Mouse (Mus musculus) midbrain, embryonic 10.5 days (tissue): ENCODE results near the gene Dda1. TPM values are rescaled to one million over a fixed set of nuclear protein-coding genes. Genes with fewer than 3 reads are reported as not detected.

ENCODE experiments used
- DNase-seq: peaks from one replicate; pipeline ENCODE4 v3.0.0-alpha.2; 2017; ENCODE audit warnings: low spot score
- H3K27ac ChIP-seq: fragments of 300-500 bp; sonication (generic); replicated peaks from 2 replicates; pipeline ENCODE4 v1.5.1; 2016; ENCODE audit warnings: mild to moderate bottlenecking
- H3K27me3 ChIP-seq: fragments of 300-500 bp; sonication (generic); 2 replicates; pipeline ENCODE4 v1.6.1; 2016; ENCODE audit warnings: low read depth, mild to moderate bottlenecking; ENCODE audit not compliant: poor library complexity, severe bottlenecking
- H3K36me3 ChIP-seq: fragments of 300-500 bp; sonication (generic); 2 replicates; pipeline ENCODE4 v1.6.1; 2016; ENCODE audit warnings: mild to moderate bottlenecking, moderate library complexity
- H3K4me1 ChIP-seq: fragments of 300-500 bp; sonication (generic); 2 replicates; pipeline ENCODE4 v1.6.1; 2016
- H3K4me3 ChIP-seq: fragments of 300-500 bp; sonication (generic); 2 replicates; pipeline ENCODE4 v1.5.1; 2016; ENCODE audit warnings: mild to moderate bottlenecking, moderate library complexity
- H3K9me3 ChIP-seq: fragments of 300-500 bp; sonication (generic); replicated peaks from 2 replicates; pipeline ENCODE4 v1.6.1; 2016; ENCODE audit warnings: mild to moderate bottlenecking
- WGBS: fragments of 180-500 bp; shearing (Covaris S2); methylation state at CpG from one replicate; pipeline ENCODE4 v1.1.7; 2016; 5-methylcytosine and 5-hydroxymethylcytosine counted together
- polyA plus RNA-seq: library from polyadenylated mRNA; unstranded; fragments of >200 nt; fragmentation: Nextera tagmentation; extraction: Ambion mirVana; gene quantifications from 2 replicates; pipeline ENCODE4 v1.2.1, GENCODE M21; 2016

Dda1 gene
- polyA plus RNA-seq, 1 experiment from 2014 or later = 131 TPM

- H3K4me1 ChIP-seq = peaks cover 36% of the 10 kb centered on the region
- 86% methylated on average over 5 of the region's 5 CpGs for WGBS
- no peak overlapping the region for H3K27ac ChIP-seq
- DNase-seq = no peak
- no peaks in the 10 kb centered on the region for H3K9me3 ChIP-seq
- H3K4me3 ChIP-seq = peak overlapping the region; percentile 97
- H3K27me3 ChIP-seq = peaks cover 7% of the 10 kb centered on the region; the same call in 1 of the 2 replicates
- peaks cover 61% of the 10 kb centered on the region for H3K36me3 ChIP-seq
These were observed 1.9 kb downstream of the Dda1 start for GRCm38 (mm10) chr8:71470913-71471255.

- Histone ChIP-seq H3K27ac (no peak overlapping the region; the same call in 1 of the 2 replicates), H3K27me3 (peaks cover 7% of the 10 kb centered on the region; the same call in 1 of the 2 replicates), H3K4me3 (no peak overlapping the region), H3K4me1 (peaks cover 44% of the 10 kb centered on the region), H3K9me3 (no peaks in the 10 kb centered on the region), H3K36me3 (peaks cover 53% of the 10 kb centered on the region)
- WGBS = 96% methylated on average over 17 of the region's 17 CpGs
- DNase-seq = no peak
These were observed 2.9 kb downstream of the Dda1 start for GRCm38 (mm10) chr8:71471861-71472260.

- H3K4me3 ChIP-seq = no peak overlapping the region
- H3K9me3 ChIP-seq = no peaks in the 10 kb centered on the region
- H3K4me1 ChIP-seq = peaks cover 53% of the 10 kb centered on the region
- peaks cover 13% of the 10 kb centered on the region for H3K27me3 ChIP-seq
- no peak overlapping the region for H3K27ac ChIP-seq
- DNase-seq = no peak
- peaks cover 53% of the 10 kb centered on the region for H3K36me3 ChIP-seq
- WGBS = 89% methylated on average over 8 of the region's 8 CpGs
These were observed 3.8 kb downstream of the Dda1 start for GRCm38 (mm10) chr8:71472601-71473386.

GRCm38 (mm10) chr8:71474344-71474743, 5.3 kb downstream of the Dda1 start:
- WGBS = 93% methylated on average over 18 of the region's 18 CpGs
- no peak for DNase-seq
- no peak overlapping the region for H3K4me3 ChIP-seq
- H3K9me3 ChIP-seq = no peaks in the 10 kb centered on the region
- peaks cover 49% of the 10 kb centered on the region for H3K4me1 ChIP-seq
- H3K36me3 ChIP-seq = peaks cover 66% of the 10 kb centered on the region
- no peak overlapping the region for H3K27ac ChIP-seq
- H3K27me3 ChIP-seq = peaks cover 27% of the 10 kb centered on the region

DNA sequence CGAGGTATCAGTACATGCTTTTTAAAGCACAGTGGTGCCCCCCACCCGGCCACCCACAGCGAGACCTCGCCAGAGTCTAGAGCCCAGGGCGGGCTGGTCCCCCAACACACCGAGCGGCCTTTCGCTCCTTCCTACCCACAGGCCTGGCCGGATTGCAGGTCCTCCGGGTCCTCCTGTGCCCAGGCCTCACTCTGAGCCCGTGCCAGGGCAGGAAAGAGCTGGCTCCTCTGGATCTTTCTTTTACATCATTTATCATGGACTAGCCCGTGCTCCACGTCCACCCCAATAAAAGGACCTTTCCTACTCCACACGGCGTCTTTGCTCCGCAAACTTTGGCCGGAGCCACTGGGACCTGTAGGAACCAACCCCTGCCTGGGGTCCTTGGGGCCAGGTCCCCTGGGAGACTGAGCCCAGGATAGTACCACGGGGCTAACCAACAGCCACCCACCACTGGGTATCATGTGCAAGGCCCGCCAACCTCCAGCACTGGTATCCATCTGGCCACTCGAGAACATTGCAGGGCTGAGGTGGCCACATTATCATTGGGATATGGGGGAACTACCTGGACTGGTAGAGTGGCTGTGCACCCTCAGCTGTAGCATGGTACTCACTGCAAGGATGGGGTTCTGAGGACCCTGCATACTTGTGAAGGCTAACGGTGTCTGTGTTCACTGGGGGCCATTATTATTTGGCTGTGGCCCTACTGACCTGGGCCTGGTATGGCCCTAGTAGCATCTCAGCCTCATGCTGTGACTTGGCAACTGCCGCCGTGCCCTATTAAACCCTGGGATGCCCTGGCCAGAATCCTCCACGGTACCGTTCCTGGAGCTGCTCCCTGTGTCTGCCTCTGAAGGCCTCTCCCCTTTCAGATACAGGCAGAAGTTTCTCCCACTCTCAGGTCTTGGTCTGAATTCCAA, 6.0 kb downstream of the Dda1 start:
- 92% methylated on average over 25 of the region's 25 CpGs for WGBS
- Histone ChIP-seq H3K27me3 (peaks cover 28% of the 10 kb centered on the region), H3K27ac (no peak overlapping the region), H3K9me3 (no peaks in the 10 kb centered on the region), H3K4me3 (peak overlapping the region; percentile 69), H3K4me1 (peaks cover 43% of the 10 kb centered on the region), H3K36me3 (peaks cover 73% of the 10 kb centered on the region)
- no peak for DNase-seq

- H3K27ac ChIP-seq = peak overlapping the region; percentile 88
- peak overlapping the region; percentile 69 for H3K4me3 ChIP-seq
- WGBS = 34% methylated on average over 4 of the region's 4 CpGs
- peaks cover 77% of the 10 kb centered on the region for H3K36me3 ChIP-seq
- peaks cover 34% of the 10 kb centered on the region for H3K27me3 ChIP-seq
- no peak for DNase-seq
- no peaks in the 10 kb centered on the region for H3K9me3 ChIP-seq
- peaks cover 38% of the 10 kb centered on the region for H3K4me1 ChIP-seq
These were observed 6.7 kb downstream of the Dda1 start for GRCm38 (mm10) chr8:71475702-71476075.

DNA sequence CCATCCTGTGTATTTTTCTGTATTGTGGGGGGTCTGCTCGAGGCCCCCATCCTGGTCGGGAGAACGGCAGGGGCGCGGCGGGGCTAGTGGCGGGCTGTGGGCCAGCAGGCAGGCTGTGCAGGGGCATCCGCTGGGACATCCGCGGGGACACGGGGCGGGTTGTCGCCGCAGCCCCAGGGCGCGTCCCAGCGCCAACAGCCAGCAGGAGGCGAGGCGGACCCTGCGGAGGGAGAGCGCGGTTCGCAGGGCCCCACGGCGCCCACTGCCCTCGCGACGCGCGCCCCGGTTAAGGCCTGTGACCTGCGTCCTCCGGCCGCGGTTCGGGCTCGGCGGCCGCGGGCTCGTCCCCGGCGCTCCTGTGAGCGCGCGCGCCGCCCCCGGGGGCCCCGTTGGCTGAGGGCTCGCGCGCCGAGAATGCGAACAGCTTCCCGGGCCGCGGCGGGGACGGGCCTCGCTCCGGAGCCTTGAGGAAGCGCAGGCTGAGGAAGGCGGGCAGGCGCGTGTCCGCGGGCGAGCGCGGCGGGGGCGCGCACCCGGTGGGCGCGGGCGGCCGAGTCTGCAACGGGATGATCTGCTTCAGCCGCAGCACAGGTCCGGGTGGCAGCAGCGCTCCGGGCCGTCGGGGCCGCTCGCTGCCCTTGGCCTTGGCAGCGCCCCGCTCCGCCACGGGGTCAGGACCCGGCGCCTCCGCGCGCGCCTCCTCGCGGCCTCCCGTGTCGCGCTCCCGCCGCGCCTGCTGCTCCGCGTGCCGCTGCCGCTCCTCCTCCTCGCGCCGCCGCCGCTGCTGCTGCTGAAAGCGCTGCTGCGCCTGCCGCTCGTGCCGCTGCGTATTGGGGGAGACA, 7.3 kb downstream of the Dda1 start:
- Histone ChIP-seq H3K4me3 (peak overlapping the region; percentile 69), H3K27ac (peak overlapping the region; percentile 88), H3K36me3 (peaks cover 77% of the 10 kb centered on the region), H3K27me3 (peaks cover 41% of the 10 kb centered on the region), H3K9me3 (no peaks in the 10 kb centered on the region), H3K4me1 (peaks cover 41% of the 10 kb centered on the region)
- WGBS = 1% methylated on average over 101 of the region's 121 CpGs
- peak; percentile 82 for DNase-seq

- Histone ChIP-seq H3K27me3 (peaks cover 51% of the 10 kb centered on the region), H3K4me1 (peaks cover 44% of the 10 kb centered on the region), H3K36me3 (peaks cover 77% of the 10 kb centered on the region), H3K4me3 (peak overlapping the region; percentile 69), H3K9me3 (no peaks in the 10 kb centered on the region), H3K27ac (peak overlapping the region; percentile 88)
- 37% methylated on average over 14 of the region's 14 CpGs for WGBS
- peak; percentile 50 for DNase-seq
These were observed 8.3 kb downstream of the Dda1 start for GRCm38 (mm10) chr8:71477196-71477845.

DNA sequence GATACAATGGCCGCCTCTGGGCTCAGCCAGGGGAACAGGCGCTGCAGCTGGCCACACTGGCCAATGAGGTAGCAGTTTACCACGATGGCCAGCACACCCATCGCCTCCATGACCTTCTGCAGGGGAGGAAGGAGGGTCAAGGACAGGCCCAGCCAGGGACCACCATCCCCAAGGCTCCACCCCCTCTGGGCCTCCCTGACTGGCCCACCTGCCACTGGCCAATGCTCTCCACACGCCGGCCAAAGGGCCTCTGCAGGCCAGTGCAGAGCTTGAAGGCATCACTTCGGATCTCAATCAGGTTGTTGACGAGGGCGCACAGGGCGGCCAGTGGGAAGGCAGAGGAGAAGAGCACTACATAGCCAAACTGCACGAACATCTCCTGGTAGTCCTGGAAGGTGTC, 9.9 kb downstream of the Dda1 start:
- no peak for DNase-seq
- H3K27me3 ChIP-seq = peaks cover 52% of the 10 kb centered on the region
- H3K4me1 ChIP-seq = peaks cover 44% of the 10 kb centered on the region
- H3K36me3 ChIP-seq = peaks cover 77% of the 10 kb centered on the region
- no peak overlapping the region for H3K27ac ChIP-seq
- WGBS = 91% methylated on average over 11 of the region's 11 CpGs
- no peaks in the 10 kb centered on the region for H3K9me3 ChIP-seq
- H3K4me3 ChIP-seq = no peak overlapping the region

- WGBS = 45% methylated on average over 8 of the region's 8 CpGs
- Histone ChIP-seq H3K4me3 (peak overlapping the region; percentile 95; the same call in 1 of the 2 replicates), H3K36me3 (peaks cover 59% of the 10 kb centered on the region), H3K27ac (no peak overlapping the region), H3K27me3 (peaks cover 29% of the 10 kb centered on the region), H3K9me3 (no peaks in the 10 kb centered on the region), H3K4me1 (peaks cover 47% of the 10 kb centered on the region)
- no peak for DNase-seq
These were observed 14.9 kb downstream of the Dda1 start for GRCm38 (mm10) chr8:71483932-71484331.

GRCm38 (mm10) chr8:71484736-71485135, 15.7 kb downstream of the Dda1 start:
- H3K27me3 ChIP-seq = peaks cover 24% of the 10 kb centered on the region
- DNase-seq = no peak
- peaks cover 55% of the 10 kb centered on the region for H3K4me1 ChIP-seq
- H3K9me3 ChIP-seq = no peaks in the 10 kb centered on the region
- peaks cover 51% of the 10 kb centered on the region for H3K36me3 ChIP-seq
- 95% methylated on average over 19 of the region's 19 CpGs for WGBS
- peak overlapping the region; percentile 99 for H3K27ac ChIP-seq
- peak overlapping the region; percentile 95 for H3K4me3 ChIP-seq
